Mouse (Mus musculus) midbrain, embryonic 13.5 days (tissue): ENCODE data around the gene Gm6034. TPM values are rescaled to one million over a fixed set of nuclear protein-coding genes. Genes with fewer than 3 reads are reported as not detected.
"Not testable (repeated sequence)": the region's sequence is repeated elsewhere in the genome, so short reads cannot be mapped to it uniquely, and the experiment has no call there.

ENCODE experiments used
- ATAC-seq: fragments of 200-750 bp; cut with Nextera tagmentation; 2 replicates; pipeline ENCODE4 v1.8.0; 2017; ENCODE audit warnings: mild to moderate bottlenecking, moderate TSS enrichment, moderate library complexity
- H3K27ac ChIP-seq: fragments of 300-500 bp; sonication (generic); 2 replicates; pipeline ENCODE4 v1.5.1; 2015; ENCODE audit warnings: inconsistent platforms, mild to moderate bottlenecking, moderate library complexity
- H3K27me3 ChIP-seq: fragments of 300-500 bp; sonication (generic); 2 replicates; pipeline ENCODE4 v1.6.1; 2015; ENCODE audit warnings: mild to moderate bottlenecking, inconsistent platforms
- H3K36me3 ChIP-seq: fragments of 300-500 bp; sonication (generic); 2 replicates; pipeline ENCODE4 v1.6.1; 2015; ENCODE audit warnings: mild to moderate bottlenecking, inconsistent platforms
- H3K4me1 ChIP-seq: fragments of 300-500 bp; sonication (generic); replicated peaks from 2 replicates; pipeline ENCODE4 v1.6.1; 2015; ENCODE audit warnings: inconsistent platforms
- H3K4me2 ChIP-seq: fragments of 300-500 bp; sonication (generic); replicated peaks from 2 replicates; pipeline ENCODE4 v1.6.1; 2015; ENCODE audit warnings: moderate library complexity, mild to moderate bottlenecking, inconsistent platforms
- H3K4me3 ChIP-seq: fragments of 300-500 bp; sonication (generic); replicated peaks from 2 replicates; pipeline ENCODE4 v1.5.1; 2015; ENCODE audit warnings: mild to moderate bottlenecking, inconsistent platforms
- H3K9ac ChIP-seq: fragments of 300-500 bp; sonication (generic); replicated peaks from 2 replicates; pipeline ENCODE4 v1.6.1; 2015; ENCODE audit warnings: mild to moderate bottlenecking, inconsistent platforms
- H3K9me3 ChIP-seq: fragments of 300-500 bp; sonication (generic); 2 replicates; pipeline ENCODE4 v1.6.1; 2016; ENCODE audit warnings: mild to moderate bottlenecking, inconsistent platforms
- WGBS: fragments of 180-500 bp; shearing (Covaris S2); methylation state at CpG from one replicate; pipeline ENCODE4 v1.1.7; 2015; 5-methylcytosine and 5-hydroxymethylcytosine counted together
- polyA plus RNA-seq: library from polyadenylated mRNA; unstranded; fragments of >200 nt; fragmentation: Nextera tagmentation; extraction: Ambion mirVana; gene quantifications from 2 replicates; pipeline ENCODE4 v1.2.1, GENCODE M21; 2015

Gm6034 gene
- polyA plus RNA-seq, 1 experiment from 2014 or later = not detected

GRCm38 (mm10) chr17:36093936-36094335 lies 51.2 kb downstream of the Gm6034 start:
- no peaks in the 10 kb centered on the region for H3K36me3 ChIP-seq
- no peak overlapping the region for H3K4me2 ChIP-seq
- no peaks in the 10 kb centered on the region for H3K27me3 ChIP-seq
- H3K4me3 ChIP-seq = no peak overlapping the region
- H3K4me1 ChIP-seq = no peaks in the 10 kb centered on the region
- H3K9ac ChIP-seq = no peak overlapping the region
- 27% methylated on average over 3 of the region's 3 CpGs for WGBS
- no peak overlapping the region for H3K27ac ChIP-seq
- ATAC-seq = no peak
- H3K9me3 ChIP-seq = no peaks in the 10 kb centered on the region

- H3K9me3 ChIP-seq, H3K36me3 ChIP-seq, H3K4me1 ChIP-seq, H3K27ac ChIP-seq, H3K9ac ChIP-seq, H3K4me3 ChIP-seq, H3K27me3 ChIP-seq, H3K4me2 ChIP-seq, ATAC-seq: not testable (repeated sequence)
- 42% methylated on average over 2 of the region's 2 CpGs for WGBS
These were observed 56.8 kb downstream of the Gm6034 start for GRCm38 (mm10) chr17:36099603-36100002.

- not testable (repeated sequence) for H3K36me3 ChIP-seq, H3K4me1 ChIP-seq, H3K9ac ChIP-seq, ATAC-seq, H3K27me3 ChIP-seq, H3K9me3 ChIP-seq, H3K4me3 ChIP-seq, H3K4me2 ChIP-seq, H3K27ac ChIP-seq
- 79% methylated on average over 12 of the region's 12 CpGs for WGBS
These were observed 59.3 kb downstream of the Gm6034 start for GRCm38 (mm10) chr17:36102091-36102490.

Other genes starting within 250 kb of the Gm6034 start
- gene Ier3, start 221.3 kb upstream of the Gm6034 start, polyA plus RNA-seq = 6.7 and 7.1 TPM in 2 replicates
- 59.6 and 67.4 TPM in 2 replicates for gene Flot1, start 219.7 kb upstream of the Gm6034 start, polyA plus RNA-seq
- gene Tubb5, start 204.7 kb upstream of the Gm6034 start, polyA plus RNA-seq = 1,832 and 1,895 TPM in 2 replicates
- 10.3 and 12.7 TPM in 2 replicates for gene Mdc1, start 201.4 kb upstream of the Gm6034 start, polyA plus RNA-seq
- gene Nrm, start 181.6 kb upstream of the Gm6034 start, polyA plus RNA-seq = 28.9 and 33.2 TPM in 2 replicates
- 23.8 and 27.4 TPM in 2 replicates for gene Ppp1r18, start 177.4 kb upstream of the Gm6034 start, polyA plus RNA-seq
- gene Dhx16, start 163.1 kb upstream of the Gm6034 start, polyA plus RNA-seq = 34.3 and 37.3 TPM in 2 replicates
- gene 2310061I04Rik, start 145.5 kb upstream of the Gm6034 start, polyA plus RNA-seq = 34.7 and 36.8 TPM in 2 replicates
- 458 and 466 TPM in 2 replicates for gene Atat1, start 132.9 kb upstream of the Gm6034 start, polyA plus RNA-seq
- gene Mrps18b, start 126.6 kb upstream of the Gm6034 start, polyA plus RNA-seq = 49.9 and 54.6 TPM in 2 replicates
- gene Ppp1r10, start 126.5 kb upstream of the Gm6034 start, polyA plus RNA-seq = 51.3 and 54.6 TPM in 2 replicates
- 107 and 112 TPM in 2 replicates for gene Abcf1, start 73.2 kb upstream of the Gm6034 start, polyA plus RNA-seq
- gene Gnl1, start 63.1 kb upstream of the Gm6034 start, polyA plus RNA-seq = 46.4 and 50.3 TPM in 2 replicates
- gene Prr3, start 62.7 kb upstream of the Gm6034 start, polyA plus RNA-seq = 69.0 and 74.6 TPM in 2 replicates
- gene H2-T24, start 22.4 kb upstream of the Gm6034 start, polyA plus RNA-seq = 7.8 and 8.1 TPM in 2 replicates
- 4.3 and 5.2 TPM in 2 replicates for gene H2-T23, start 10.1 kb upstream of the Gm6034 start, polyA plus RNA-seq
- gene H2-T22, start 214 bp upstream of the Gm6034 start, polyA plus RNA-seq = 4.4 and 4.8 TPM in 2 replicates
- not detected in 2 replicates for gene Gm11127, start 15.4 kb downstream of the Gm6034 start, polyA plus RNA-seq
- gene Gm19684, start 78.7 kb downstream of the Gm6034 start, polyA plus RNA-seq = not detected in 2 replicates
- not detected in 2 replicates for gene Gm7030, start 86.5 kb downstream of the Gm6034 start, polyA plus RNA-seq
- not detected in 2 replicates for gene Gm8909, start 125.6 kb downstream of the Gm6034 start, polyA plus RNA-seq
- gene H2-T3, start 147.3 kb downstream of the Gm6034 start, polyA plus RNA-seq = not detected in 2 replicates
- gene Rpp21, start 215.1 kb downstream of the Gm6034 start, polyA plus RNA-seq = 111 and 115 TPM in 2 replicates
- 29.3 and 31.1 TPM in 2 replicates for gene Trim39, start 229.3 kb downstream of the Gm6034 start, polyA plus RNA-seq
- gene H2-M10.2, start 243.5 kb downstream of the Gm6034 start, polyA plus RNA-seq = 0.28 and 0.36 TPM in 2 replicates